Comparison of ENCODE assay signal across 8 mouse cellular contexts in genomic region chr9:121479453-121479852, GRCm38 (mm10). TPM values are rescaled to one million over a fixed set of nuclear protein-coding genes. Genes with fewer than 3 reads are reported as not detected.
DNase-seq lines count a peak whose midpoint lies in the region; ATAC-seq lines count a peak whose summit lies in the region.

No protein-coding gene starts in this region.

- no peaks in the 10 kb centered on the region for H3K9me3 ChIP-seq in heart, embryonic 16.5 days (replicated peaks; ENCODE audit: control insufficient read depth, low read length)

- peaks cover 5% of the 10 kb centered on the region for H3K36me3 ChIP-seq in heart, embryonic 16.5 days (ENCODE audit: control insufficient read depth, insufficient read depth)

- DNase-seq in cerebellum, adult 18-20 months: peak; percentile 69 to 70
- DNase-seq in cerebellum, adult 11-12 months: no peak
- peak; percentile 86 for DNase-seq in ZHBTc4 (ENCODE audit: low read depth, low spot score)
- DNase-seq in embryo, embryonic 10 days (ENCODE audit: low spot score): peak; percentile 90
- peak; percentile 57 to 88 for DNase-seq in layer of hippocampus, adult 18-20 months (ENCODE audit: low spot score in 2 of 2)
- DNase-seq in lung, postnatal 14 days: peak; percentile 71
- peak; percentile 79 to 86 for DNase-seq in right cerebral cortex, postnatal 10 days (ENCODE audit: low spot score in 2 of 2)

- H3K27me3 ChIP-seq in heart, embryonic 16.5 days (ENCODE audit: control insufficient read depth, insufficient read depth, low read length): no peaks in the 10 kb centered on the region

- H3K4me3 ChIP-seq in heart, embryonic 16.5 days (ENCODE audit: low read length): no peak overlapping the region

- no peak overlapping the region for H3K9ac ChIP-seq in heart, embryonic 16.5 days (ENCODE audit: low read length)

- 0 out of 2 replicates have a peak, but pooled peaks have one; percentile 28 for ATAC-seq in heart, embryonic 16.5 days (replicated peaks; ENCODE audit: extremely low read depth, insufficient read depth, low FRiP score)

- 21% methylated on average over 5 of the region's 5 CpGs for WGBS in heart, embryonic 16.5 days

- H3K4me1 ChIP-seq in heart, embryonic 16.5 days (ENCODE audit: control insufficient read depth, insufficient read depth, low read length): peaks cover 5% of the 10 kb centered on the region; the same call in 1 of the 2 replicates

- H3K27ac ChIP-seq in heart, embryonic 16.5 days (ENCODE audit: low read length): no peak overlapping the region

- H3K4me2 ChIP-seq in heart, embryonic 16.5 days (ENCODE audit: low read depth, low read length): no peak overlapping the region

RNA-seq across cellular contexts. Expression of gene Cck, which starts 16.0 kb away (rescaled TPM):
- 0.35 and 0.64 TPM in 2 replicates for polyA plus RNA-seq in heart, embryonic 16.5 days (2015; fragmentation: Nextera tagmentation; extraction: Ambion mirVana)
- total RNA-seq in layer of hippocampus, adult 18-20 months (2021): 100 to 1,000 TPM; 654 to 660 TPM
